Mouse (Mus musculus) MEL (cell line): Measurements from ENCODE around the gene Mief1. TPM values are rescaled to one million over a fixed set of nuclear protein-coding genes. Genes with fewer than 3 reads are reported as not detected.

Source experiments
- DNase-seq: peaks from one replicate; pipeline ENCODE4 v3.0.0; 2011; ENCODE audit warnings: low read depth, low spot score
- H3K27ac ChIP-seq: 2 replicates; pipeline ENCODE4 v1.5.1; 2012; ENCODE audit warnings: low read depth, mild to moderate bottlenecking, control low read depth, low read length, moderate library complexity; ENCODE audit not compliant: control insufficient read depth
- H3K27me3 ChIP-seq, 2 experiments: fragments of 150-350 bp in 1 of 2; sonication (generic) in 1 of 2; 2 replicates each; pipeline ENCODE4 v1.6.1; 2012; ENCODE audit warnings: low read length in 2 of 2, mild to moderate bottlenecking in 2 of 2, improper control_type of control experiment in 1 of 2, moderate library complexity in 1 of 2; ENCODE audit not compliant: insufficient read depth in 2 of 2, control insufficient read depth in 1 of 2
- H3K36me3 ChIP-seq, 2 experiments: 2 replicates each; pipeline ENCODE4 v1.6.1; 2012 to 2014; ENCODE audit warnings: low read length in 2 of 2, improper control_type of control experiment in 1 of 2, inconsistent platforms in 1 of 2, mild to moderate bottlenecking in 1 of 2; ENCODE audit not compliant: insufficient read depth in 2 of 2, control insufficient read depth in 1 of 2
- H3K4me1 ChIP-seq, 2 experiments: fragments of 150-350 bp in 1 of 2; sonication (generic) in 1 of 2; 2 replicates each; pipeline ENCODE4 v1.6.1; 2012; ENCODE audit warnings: low read length in 2 of 2, improper control_type of control experiment in 1 of 2, mild to moderate bottlenecking in 1 of 2; ENCODE audit not compliant: insufficient read depth in 2 of 2, control insufficient read depth in 1 of 2
- H3K4me3 ChIP-seq, 2 experiments: fragments of 150-350 bp in 1 of 2; sonication (generic) in 1 of 2; 2 replicates each; pipeline ENCODE4 v1.5.1; 2012; ENCODE audit warnings: low read depth in 2 of 2, low read length in 2 of 2, mild to moderate bottlenecking in 2 of 2, moderate library complexity in 2 of 2, control low read depth in 1 of 2, improper control_type of control experiment in 1 of 2; ENCODE audit not compliant: control insufficient read depth in 1 of 2, insufficient read depth in 1 of 2
- H3K79me2 ChIP-seq: 2 replicates; pipeline ENCODE4 v1.6.1; 2012; ENCODE audit warnings: mild to moderate bottlenecking, low read length, moderate library complexity; ENCODE audit not compliant: control insufficient read depth, poor library complexity, insufficient read depth
- H3K9ac ChIP-seq: 2 replicates; pipeline ENCODE4 v1.6.1; 2012; ENCODE audit warnings: low read depth, mild to moderate bottlenecking, control low read depth, low read length, moderate library complexity; ENCODE audit not compliant: control insufficient read depth, poor library complexity, severe bottlenecking
- H3K9me3 ChIP-seq: fragments of 150-350 bp; sonication (generic); replicated peaks from 2 replicates; pipeline ENCODE4 v1.6.1; 2012; ENCODE audit warnings: mild to moderate bottlenecking, low read length, improper control_type of control experiment, moderate library complexity; ENCODE audit not compliant: insufficient read depth
- BHLHE40 ChIP-seq: IDR thresholded peaks from 2 replicates; pipeline ENCODE4 v1.6.1; 2012; ENCODE audit warnings: low read depth, mild to moderate bottlenecking, inconsistent platforms, low read length, improper control_type of control experiment, borderline replicate concordance
- CHD1 ChIP-seq: IDR thresholded peaks from 2 replicates; pipeline ENCODE4 v1.6.1; 2012; ENCODE audit warnings: low read depth, mild to moderate bottlenecking, inconsistent platforms, low read length, improper control_type of control experiment
- ELF1 ChIP-seq: IDR thresholded peaks from 2 replicates; pipeline ENCODE4 v1.6.1; 2014; ENCODE audit warnings: low read depth, mild to moderate bottlenecking, inconsistent platforms, low read length, improper control_type of control experiment, moderate library complexity
- HCFC1 ChIP-seq: IDR thresholded peaks from 2 replicates; pipeline ENCODE4 v1.6.1; 2012; ENCODE audit warnings: low read depth, mild to moderate bottlenecking, inconsistent platforms, low read length, improper control_type of control experiment, moderate library complexity
- KAT2A ChIP-seq: conservative IDR thresholded peaks from 2 replicates; pipeline ENCODE4 v1.6.1; 2012; ENCODE audit warnings: low read depth, low read length, improper control_type of control experiment, inconsistent platforms
- MAZ ChIP-seq: IDR thresholded peaks from 2 replicates; pipeline ENCODE4 v1.6.1; 2012; ENCODE audit warnings: low read depth, mild to moderate bottlenecking, inconsistent platforms, low read length, improper control_type of control experiment
- MXI1 ChIP-seq: IDR thresholded peaks from 2 replicates; pipeline ENCODE4 v1.6.1; 2011; ENCODE audit warnings: mild to moderate bottlenecking, low read depth, low read length, improper control_type of control experiment
- MYB ChIP-seq: IDR thresholded peaks from 2 replicates; pipeline ENCODE4 v1.6.1; 2011; ENCODE audit warnings: mild to moderate bottlenecking, low read depth, low read length, improper control_type of control experiment
- MYC ChIP-seq: IDR thresholded peaks from 2 replicates; pipeline ENCODE4 v1.6.1; 2011; ENCODE audit warnings: low read depth, mild to moderate bottlenecking, low read length, improper control_type of control experiment, moderate library complexity
- NELFE ChIP-seq: IDR thresholded peaks from 2 replicates; pipeline ENCODE4 v1.6.1; 2011; ENCODE audit warnings: low read depth, low read length, improper control_type of control experiment
- NRF1 ChIP-seq: IDR thresholded peaks from 2 replicates; pipeline ENCODE4 v1.6.1; 2014; ENCODE audit warnings: low read depth, mild to moderate bottlenecking, inconsistent platforms, low read length, improper control_type of control experiment, moderate library complexity; ENCODE audit not compliant: poor library complexity, insufficient read depth, severe bottlenecking
- RAD21 ChIP-seq: IDR thresholded peaks from 2 replicates; pipeline ENCODE4 v1.6.1; 2011; ENCODE audit warnings: mild to moderate bottlenecking, low read depth, low read length, improper control_type of control experiment
- USF2 ChIP-seq, 2 experiments: IDR thresholded peaks; 2 replicates each; pipeline ENCODE4 v1.6.1; 2011 to 2012; ENCODE audit warnings: improper control_type of control experiment in 2 of 2, low read length in 2 of 2, borderline replicate concordance in 1 of 2, inconsistent platforms in 1 of 2, low read depth in 1 of 2, mild to moderate bottlenecking in 1 of 2; ENCODE audit not compliant: insufficient read depth in 1 of 2
- ZC3H11A ChIP-seq: IDR thresholded peaks from 2 replicates; pipeline ENCODE4 v1.6.1; 2012; ENCODE audit warnings: low read depth, mild to moderate bottlenecking, inconsistent platforms, low read length, improper control_type of control experiment
- ZNF384 ChIP-seq: IDR thresholded peaks from 2 replicates; pipeline ENCODE4 v1.6.1; 2012; ENCODE audit warnings: low read depth, mild to moderate bottlenecking, inconsistent platforms, low read length, improper control_type of control experiment
- polyA plus RNA-seq, 2 experiments: library from polyadenylated mRNA; stranded (reverse) in 1 of 2; unstranded in 1 of 2; fragments of >175 nt in 1 of 2; fragments of >200 nt in 1 of 2; gene quantifications; 2 replicates each; pipeline versions ENCODE4 v1.2.1 to v1.2.4; 2012; ENCODE audit warnings: low replicate concordance in 2 of 2, low read depth in 1 of 2; ENCODE audit not compliant: insufficient read length in 2 of 2, insufficient read depth in 1 of 2, missing spikeins in 1 of 2
- total RNA-seq: library from RNA; depleted of rRNA; stranded (reverse); fragments of 300-350 nt; gene quantifications from 2 replicates; pipeline ENCODE4 v1.2.3, GENCODE M21; 2012

Mief1 gene
- total and polyA plus RNA-seq, 3 experiments, result 34.6 to 41.5 TPM; not detected in 1

GRCm38 (mm10) chr15:80235535-80235934 is 1.7 kb downstream of the Mief1 start, which contains the start of gene AC140267.1:
AC140267.1 (plus strand) TSS chr15:80235835.
- H3K9ac ChIP-seq, result peak within 1 kb of the TSS; percentile 94
- TF ChIP-seq NRF1, result no peak
- no peak for TF ChIP-seq MYC
- no peak for TF ChIP-seq RAD21
- TF ChIP-seq USF2 (IDR thresholded peaks at IDR 0.05; ENCODE audit: borderline replicate concordance in 1 of 2, insufficient read depth in 1 of 2, low read depth in 1 of 2, low read length in 2 of 2), result no peak
- no peak for TF ChIP-seq MYB
- no peak for TF ChIP-seq MAZ
- no peak for TF ChIP-seq ZNF384
- no peak for TF ChIP-seq CHD1
- TF ChIP-seq ELF1, result no peak
- no peak for TF ChIP-seq HCFC1
- no peak for TF ChIP-seq NELFE
- TF ChIP-seq ZC3H11A, result no peak
- no peak for TF ChIP-seq KAT2A
- no peak for TF ChIP-seq MXI1
- TF ChIP-seq BHLHE40, result no peak
- peaks cover 16% of the 10 kb centered on the region for H3K79me2 ChIP-seq
- H3K36me3 ChIP-seq, result peaks cover 13 to 17% of the 10 kb centered on the region in 2 experiments
- H3K4me3 ChIP-seq, result peak within 1 kb of the TSS; percentile 95 to 100
- peaks cover 4 to 14% of the 10 kb centered on the region in 2 experiments; a peak in 3 of 4 replicates for H3K4me1 ChIP-seq
- no peaks in the 10 kb centered on the region for H3K27me3 ChIP-seq
- H3K27ac ChIP-seq, result no peak within 1 kb of the TSS
- H3K9me3 ChIP-seq, result no peaks in the 10 kb centered on the region
- no peak for DNase-seq

- Histone ChIP-seq H3K27me3 (no peaks in the 10 kb centered on the region), H3K9me3 (no peaks in the 10 kb centered on the region), H3K4me1 (peaks cover 6 to 17% of the 10 kb centered on the region in 2 experiments), H3K9ac (no peak overlapping the region), H3K79me2 (no peaks in the 10 kb centered on the region; the same call in 1 of the 2 replicates), H3K4me3 (no peak overlapping the region), H3K27ac (no peak overlapping the region), H3K36me3 (peaks cover 9 to 15% of the 10 kb centered on the region in 2 experiments)
- TF ChIP-seq BHLHE40, result no peak
- no peak for TF ChIP-seq ZC3H11A
- TF ChIP-seq ELF1, result no peak
- no peak for DNase-seq
Observed at GRCm38 (mm10) chr15:80248135-80248534, 14.3 kb downstream of the Mief1 start.
